Mouse (Mus musculus) forebrain, embryonic 16.5 days (tissue): Measurements from ENCODE around the gene Th. TPM values are rescaled to one million over a fixed set of nuclear protein-coding genes. Genes with fewer than 3 reads are reported as not detected.

ENCODE experiments used
- ATAC-seq: fragments of 200-750 bp; cut with Nextera tagmentation; 2 replicates; pipeline ENCODE4 v1.8.0; 2017; ENCODE audit warnings: mild to moderate bottlenecking, moderate library complexity
- H3K27ac ChIP-seq: fragments of 300-500 bp; sonication (generic); 2 replicates; pipeline ENCODE4 v1.5.1; 2014; ENCODE audit warnings: low read length, control low read depth
- H3K27me3 ChIP-seq: fragments of 300-500 bp; sonication (generic); replicated peaks from 2 replicates; pipeline ENCODE4 v1.6.1; 2014; ENCODE audit warnings: low read length; ENCODE audit not compliant: control insufficient read depth, insufficient read depth
- H3K36me3 ChIP-seq: fragments of 300-500 bp; sonication (generic); 2 replicates; pipeline ENCODE4 v1.6.1; 2014; ENCODE audit not compliant: control insufficient read depth, insufficient read depth
- H3K4me1 ChIP-seq: fragments of 300-500 bp; sonication (generic); replicated peaks from 2 replicates; pipeline ENCODE4 v1.6.1; 2014; ENCODE audit warnings: low read length; ENCODE audit not compliant: control insufficient read depth, insufficient read depth
- H3K4me2 ChIP-seq: fragments of 300-500 bp; sonication (generic); 2 replicates; pipeline ENCODE4 v1.6.1; 2014; ENCODE audit warnings: mild to moderate bottlenecking, low read length, control low read depth
- H3K4me3 ChIP-seq: fragments of 300-500 bp; sonication (generic); replicated peaks from 2 replicates; pipeline ENCODE4 v1.5.1; 2014; ENCODE audit warnings: mild to moderate bottlenecking, low read length, control low read depth
- H3K9ac ChIP-seq: fragments of 300-500 bp; sonication (generic); replicated peaks from 2 replicates; pipeline ENCODE4 v1.6.1; 2014; ENCODE audit warnings: low read depth, low read length, control low read depth
- H3K9me3 ChIP-seq: fragments of 300-500 bp; sonication (generic); 2 replicates; pipeline ENCODE4 v1.6.1; 2016; ENCODE audit warnings: low read length; ENCODE audit not compliant: control insufficient read depth
- WGBS: fragments of 180-500 bp; shearing (Covaris S2); extraction: QIAGEN DNeasy Blood & Tissue Kit; methylation state at CpG from one replicate; pipeline ENCODE4 v1.1.7; 2014; 5-methylcytosine and 5-hydroxymethylcytosine counted together
- polyA plus RNA-seq: library from polyadenylated mRNA; unstranded; fragments of >200 nt; fragmentation: Nextera tagmentation; extraction: Ambion mirVana; gene quantifications from 2 replicates; pipeline ENCODE4 v1.2.1, GENCODE M21; 2015

Th gene
- polyA plus RNA-seq, 1 experiment from 2014 or later = 6.4 TPM

DNA sequence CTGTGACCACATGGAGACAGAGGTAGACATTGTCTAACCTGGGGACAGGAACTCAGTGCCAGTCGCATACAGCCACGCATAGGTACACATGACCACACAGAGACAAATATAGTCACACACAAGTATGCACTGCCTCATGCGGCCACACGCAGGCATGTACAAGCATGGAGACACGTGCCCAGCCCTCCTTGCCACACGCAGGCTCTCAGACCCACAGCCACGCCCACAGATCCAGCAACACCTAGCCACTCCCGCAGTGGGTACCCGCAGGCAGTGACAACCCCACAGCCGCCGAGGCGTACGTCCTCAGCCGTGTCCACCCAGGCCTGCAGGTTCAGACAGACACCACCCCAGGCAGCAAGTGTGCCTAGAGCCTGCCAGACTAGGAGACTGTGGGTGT lies 4.8 kb upstream of the Th start:
- Histone ChIP-seq H3K27ac (no peak overlapping the region), H3K4me2 (no peak overlapping the region), H3K9ac (no peak overlapping the region), H3K27me3 (no peaks in the 10 kb centered on the region), H3K4me1 (no peaks in the 10 kb centered on the region), H3K4me3 (no peak overlapping the region), H3K9me3 (no peaks in the 10 kb centered on the region), H3K36me3 (no peaks in the 10 kb centered on the region)
- WGBS = 91% methylated on average over 14 of the region's 14 CpGs
- ATAC-seq = no peak

DNA sequence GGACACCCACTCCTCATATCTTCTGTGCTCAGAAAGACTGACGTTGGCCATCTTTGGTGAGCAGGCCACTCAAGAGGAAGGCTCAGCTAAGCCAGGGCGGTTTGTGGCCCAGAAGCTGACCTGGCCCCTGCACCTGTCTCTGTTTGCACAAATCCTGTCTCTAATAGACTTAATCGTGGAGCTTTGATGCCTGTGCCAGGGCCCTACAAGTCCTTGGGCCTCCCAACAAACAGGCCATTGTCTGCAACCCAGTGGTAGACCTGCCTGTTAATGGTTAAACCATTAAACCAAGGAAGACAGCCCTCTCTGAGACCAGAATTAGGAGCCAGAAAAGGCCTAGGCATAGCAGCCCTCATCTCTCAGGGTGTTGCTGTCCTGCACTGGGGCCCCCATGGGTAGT lies 1.5 kb upstream of the Th start:
- no peak for ATAC-seq
- Histone ChIP-seq H3K27me3 (no peaks in the 10 kb centered on the region), H3K4me2 (no peak overlapping the region), H3K36me3 (no peaks in the 10 kb centered on the region), H3K4me1 (no peaks in the 10 kb centered on the region), H3K27ac (no peak overlapping the region), H3K4me3 (no peak overlapping the region), H3K9ac (no peak overlapping the region), H3K9me3 (no peaks in the 10 kb centered on the region)
- 66% methylated on average over 3 of the region's 3 CpGs for WGBS

GRCm38 (mm10) chr7:142929516-142929915 lies 1.4 kb downstream of the Th start:
- Histone ChIP-seq H3K27ac (no peak overlapping the region), H3K4me2 (no peak overlapping the region), H3K4me3 (no peak overlapping the region), H3K36me3 (no peaks in the 10 kb centered on the region), H3K4me1 (no peaks in the 10 kb centered on the region), H3K9ac (no peak overlapping the region), H3K27me3 (no peaks in the 10 kb centered on the region), H3K9me3 (no peaks in the 10 kb centered on the region)
- no peak for ATAC-seq
- WGBS = 86% methylated on average over 2 of the region's 2 CpGs

DNA sequence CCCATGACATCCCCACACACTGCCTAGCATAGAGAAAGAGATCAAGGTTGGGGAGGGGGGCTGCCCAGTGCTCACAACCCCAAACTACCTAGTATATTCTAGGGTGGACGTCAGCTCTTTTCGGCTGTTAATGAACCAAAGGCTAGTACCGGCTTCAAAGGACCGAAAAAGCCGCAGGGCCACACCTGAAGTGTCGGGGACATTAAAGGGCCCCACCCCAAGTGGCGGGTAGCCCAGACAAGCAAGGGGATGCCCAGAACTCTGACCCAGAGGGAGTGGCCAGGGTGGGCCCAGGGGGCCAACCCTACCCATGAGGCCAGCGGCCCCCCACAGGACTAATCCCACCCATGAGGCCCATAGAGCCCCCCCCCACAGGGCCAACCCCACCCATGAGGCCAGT lies 3.6 kb downstream of the Th start:
- no peak for ATAC-seq
- WGBS = 89% methylated on average over 8 of the region's 8 CpGs

DNA sequence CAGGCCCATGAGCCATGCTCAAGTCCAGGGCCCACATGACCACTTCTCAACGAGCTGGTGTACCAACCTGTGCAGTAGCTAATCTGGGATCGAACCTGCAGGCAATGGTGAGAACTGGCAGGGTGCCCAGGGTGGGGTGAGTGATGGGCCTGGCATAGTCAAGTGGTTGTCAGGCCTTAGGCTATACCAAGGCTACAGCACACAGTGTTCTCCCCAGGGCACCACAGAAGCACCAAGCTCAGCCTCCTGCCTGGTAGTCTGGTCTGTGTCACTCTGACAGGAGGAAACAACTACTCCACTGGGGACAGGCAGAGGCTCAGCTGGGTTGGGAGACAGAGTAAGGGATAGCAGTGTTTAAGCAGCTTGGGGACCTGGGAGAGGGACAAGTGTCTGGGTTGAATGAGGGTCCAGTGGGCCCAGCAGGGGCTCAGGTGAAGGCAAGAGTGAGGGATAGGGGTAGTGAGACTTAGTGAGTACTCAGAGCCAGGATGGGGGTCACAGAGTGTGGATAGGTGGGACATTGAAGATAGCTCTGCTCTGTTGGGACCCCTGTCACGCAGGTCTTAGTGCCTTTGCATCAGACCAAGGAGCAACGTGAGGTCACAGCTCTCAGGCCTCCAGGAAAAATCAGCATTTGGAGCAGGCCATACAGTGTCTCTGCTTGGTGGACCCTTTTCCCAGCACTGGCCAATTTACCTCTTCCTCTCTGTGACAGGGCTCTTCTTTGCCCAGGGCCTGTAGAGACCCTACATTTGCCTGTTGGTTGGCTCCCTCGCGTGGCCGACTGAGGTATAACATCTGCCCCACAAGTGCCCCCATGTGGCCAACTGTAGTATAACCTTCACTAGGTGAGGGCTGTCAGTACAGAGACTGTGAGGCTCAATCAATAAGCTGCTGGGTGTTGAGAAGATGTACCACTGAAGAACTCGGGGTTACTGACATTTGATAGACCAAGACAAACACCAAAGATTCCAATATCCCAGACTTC lies 12.0 kb downstream of the Th start:
- Histone ChIP-seq H3K27ac (no peak overlapping the region), H3K4me2 (no peak overlapping the region), H3K9me3 (no peaks in the 10 kb centered on the region), H3K4me3 (no peak overlapping the region), H3K36me3 (no peaks in the 10 kb centered on the region), H3K4me1 (no peaks in the 10 kb centered on the region), H3K27me3 (no peaks in the 10 kb centered on the region), H3K9ac (no peak overlapping the region)
- 28% methylated on average over 8 of the region's 8 CpGs for WGBS
- ATAC-seq = peak; percentile 82

More for the DNA sequence above, 3.6 kb downstream of the Th start:
- Histone ChIP-seq H3K4me3 (no peak overlapping the region), H3K9ac (no peak overlapping the region), H3K9me3 (no peaks in the 10 kb centered on the region), H3K4me1 (no peaks in the 10 kb centered on the region), H3K27ac (no peak overlapping the region), H3K4me2 (no peak overlapping the region), H3K36me3 (no peaks in the 10 kb centered on the region), H3K27me3 (no peaks in the 10 kb centered on the region)

GRCm38 (mm10) chr7:142917659-142918058 lies 13.3 kb downstream of the Th start:
- H3K27ac ChIP-seq = no peak overlapping the region
- no peaks in the 10 kb centered on the region for H3K36me3 ChIP-seq
- no peak overlapping the region for H3K9ac ChIP-seq
- H3K4me1 ChIP-seq = no peaks in the 10 kb centered on the region
- 87% methylated on average over 5 of the region's 5 CpGs for WGBS
- no peaks in the 10 kb centered on the region for H3K9me3 ChIP-seq
- H3K4me3 ChIP-seq = no peak overlapping the region
- H3K4me2 ChIP-seq = no peak overlapping the region
- ATAC-seq = no peak
- no peaks in the 10 kb centered on the region for H3K27me3 ChIP-seq

GRCm38 (mm10) chr7:142916178-142916577 lies 14.8 kb downstream of the Th start:
- 28% methylated on average over 8 of the region's 8 CpGs for whole genome bisulfite sequencing
- peak; percentile 36; the same call in 1 of the 2 replicates for ATAC-seq
- H3K9ac ChIP-seq = no peak overlapping the region
- no peaks in the 10 kb centered on the region for H3K36me3 ChIP-seq
- H3K9me3 ChIP-seq = no peaks in the 10 kb centered on the region
- H3K4me2 ChIP-seq = no peak overlapping the region
- no peak overlapping the region for H3K27ac ChIP-seq
- H3K27me3 ChIP-seq = no peaks in the 10 kb centered on the region
- H3K4me1 ChIP-seq = no peaks in the 10 kb centered on the region
- H3K4me3 ChIP-seq = no peak overlapping the region

DNA sequence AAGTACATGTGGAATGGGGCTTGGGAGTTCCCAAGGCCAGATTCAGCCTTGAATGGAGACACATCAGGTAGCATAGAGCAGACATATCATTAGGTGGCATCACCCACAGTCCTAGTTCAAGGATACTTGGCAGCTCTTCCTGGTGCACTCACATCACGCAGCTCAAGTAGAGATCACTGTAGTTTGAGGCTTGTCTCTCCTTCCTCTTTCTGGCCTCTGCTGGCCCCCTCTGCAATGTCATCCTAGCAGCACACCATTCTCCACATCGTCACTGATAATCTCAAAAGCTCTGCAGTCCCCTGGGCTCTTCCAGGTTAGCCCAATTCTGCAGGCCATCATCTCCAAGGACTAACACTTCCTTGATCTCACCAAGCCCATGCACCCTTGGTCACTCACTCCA lies 19.2 kb downstream of the Th start:
- no peak overlapping the region for H3K4me3 ChIP-seq
- no peak overlapping the region for H3K9ac ChIP-seq
- no peak for ATAC-seq
- H3K9me3 ChIP-seq = no peaks in the 10 kb centered on the region
- no peaks in the 10 kb centered on the region for H3K36me3 ChIP-seq
- no peaks in the 10 kb centered on the region for H3K4me1 ChIP-seq
- no peak overlapping the region for H3K27ac ChIP-seq
- H3K27me3 ChIP-seq = no peaks in the 10 kb centered on the region
- 89% methylated on average over 2 of the region's 2 CpGs for WGBS
- no peak overlapping the region for H3K4me2 ChIP-seq

GRCm38 (mm10) chr7:142910104-142910503 lies 20.8 kb downstream of the Th start:
- WGBS = 85% methylated on average over 2 of the region's 2 CpGs
- H3K4me3 ChIP-seq = no peak overlapping the region
- no peaks in the 10 kb centered on the region for H3K9me3 ChIP-seq
- no peak overlapping the region for H3K27ac ChIP-seq
- no peak for ATAC-seq
- H3K36me3 ChIP-seq = no peaks in the 10 kb centered on the region
- H3K27me3 ChIP-seq = no peaks in the 10 kb centered on the region
- no peak overlapping the region for H3K9ac ChIP-seq
- peaks cover 10% of the 10 kb centered on the region for H3K4me1 ChIP-seq
- no peak overlapping the region for H3K4me2 ChIP-seq
